ENCODE assay signal across 29 mouse cellular contexts in genomic region chr1:171209409-171209808, GRCm38 (mm10). TPM values are rescaled to one million over a fixed set of nuclear protein-coding genes. Genes with fewer than 3 reads are reported as not detected.
A peak's percentile ranks its signal among the peaks of the same experiment; 100 is the strongest.
DNase-seq lines count a peak whose midpoint lies in the region; ATAC-seq and TF ChIP-seq lines count a peak whose summit lies in the region.
"Had no signal": no experiment of that assay in that cellular context is flagged by ENCODE, and none has a peak within 500 bp of the region (broad histone marks: within the 10 kb centered on the region; RNA-seq: fewer than 3 reads in every experiment).

No protein-coding gene starts in this region.

- WGBS in heart, embryonic 13.5 days = 9% methylated on average over 4 of the region's 4 CpGs
- WGBS in kidney, postnatal 0 days = 6% methylated on average over 4 of the region's 4 CpGs
- 30% methylated on average over 4 of the region's 4 CpGs for WGBS in kidney, adult 2 months
- 15% methylated on average over 4 of the region's 4 CpGs for WGBS in forebrain, embryonic 15.5 days

- DNase-seq in heart, adult 18-20 months = no peak
- DNase-seq in kidney, postnatal 0 days (ENCODE audit: low spot score) = peak; percentile 87
- no peak for DNase-seq in kidney, adult 2 months
- no peak for DNase-seq in urinary bladder, postnatal 36 days (ENCODE audit: low spot score in 2 of 2)
- DNase-seq: adrenal gland, postnatal 25 days; cerebellum, adult 18-20 months; cerebellum, postnatal 10 days; gastrocnemius, adult 2 months; gastrocnemius, postnatal 36 days; kidney, postnatal 25 days; midbrain, embryonic 14.5 days; right cerebral cortex, postnatal 4 days; thymus, postnatal 4 days had no signal

- no peak overlapping the region for H3K9ac ChIP-seq in heart, embryonic 13.5 days
- no peak overlapping the region for H3K9ac ChIP-seq in kidney, postnatal 0 days (ENCODE audit: low read depth, low read length)
- no peak overlapping the region for H3K9ac ChIP-seq in forebrain, embryonic 15.5 days (replicated peaks)
- H3K9ac ChIP-seq: hindbrain, embryonic 14.5 days; limb, embryonic 13.5 days; lung, embryonic 15.5 days; neural tube, embryonic 12.5 days had no signal

- no peak overlapping the region for H3K4me3 ChIP-seq in heart, embryonic 13.5 days
- H3K4me3 ChIP-seq in kidney, postnatal 0 days (replicated peaks; ENCODE audit: low read depth, low read length) = no peak overlapping the region
- no peak overlapping the region for H3K4me3 ChIP-seq in kidney, adult 2 months (ENCODE audit: insufficient read depth, low read depth, low read length)
- H3K4me3 ChIP-seq in forebrain, embryonic 15.5 days = no peak overlapping the region
- H3K4me3 ChIP-seq: gastrocnemius, adult 2 months; layer of hippocampus, adult 2 months; limb, embryonic 13.5 days; lung, embryonic 15.5 days; neural tube, embryonic 12.5 days had no signal

- peaks cover 4% of the 10 kb centered on the region; the same call in 1 of the 2 replicates for H3K27me3 ChIP-seq in heart, embryonic 13.5 days (replicated peaks)
- H3K27me3 ChIP-seq in kidney, postnatal 0 days (ENCODE audit: insufficient read depth, low read length) = no peaks in the 10 kb centered on the region
- H3K27me3 ChIP-seq in kidney, adult 2 months (replicated peaks; ENCODE audit: control insufficient read depth, insufficient read depth, low read length) = no peaks in the 10 kb centered on the region
- H3K27me3 ChIP-seq in forebrain, embryonic 15.5 days = no peaks in the 10 kb centered on the region
- H3K27me3 ChIP-seq: neural tube, embryonic 12.5 days had no signal

- TF ChIP-seq CTCF in kidney, postnatal 0 days (IDR thresholded peaks at IDR 0.05; ENCODE audit: low read depth) = no peak
- no peak for TF ChIP-seq CTCF in kidney, adult 2 months (conservative IDR thresholded peaks at IDR 0.05; ENCODE audit: insufficient read depth, insufficient read length, low read depth, low read length)

- no peaks in the 10 kb centered on the region for H3K36me3 ChIP-seq in heart, embryonic 13.5 days
- no peaks in the 10 kb centered on the region for H3K36me3 ChIP-seq in kidney, postnatal 0 days (ENCODE audit: insufficient read depth, low read length)
- no peaks in the 10 kb centered on the region for H3K36me3 ChIP-seq in kidney, adult 2 months (ENCODE audit: control insufficient read depth, insufficient read depth, low read length)
- no peaks in the 10 kb centered on the region for H3K36me3 ChIP-seq in forebrain, embryonic 15.5 days
- H3K36me3 ChIP-seq: limb, embryonic 13.5 days; lung, embryonic 15.5 days; neural tube, embryonic 12.5 days had no signal

- H3K9me3 ChIP-seq in heart, embryonic 13.5 days = no peaks in the 10 kb centered on the region
- no peaks in the 10 kb centered on the region for H3K9me3 ChIP-seq in kidney, postnatal 0 days (replicated peaks; ENCODE audit: low read length)
- H3K9me3 ChIP-seq in forebrain, embryonic 15.5 days = no peaks in the 10 kb centered on the region
- H3K9me3 ChIP-seq: limb, embryonic 13.5 days; lung, embryonic 15.5 days; neural tube, embryonic 12.5 days had no signal

- no peak overlapping the region for H3K27ac ChIP-seq in heart, embryonic 13.5 days (replicated peaks)
- no peak overlapping the region for H3K27ac ChIP-seq in kidney, postnatal 0 days
- no peak overlapping the region for H3K27ac ChIP-seq in kidney, adult 2 months (ENCODE audit: insufficient read depth, low read depth, low read length)
- H3K27ac ChIP-seq in forebrain, embryonic 15.5 days (replicated peaks) = no peak overlapping the region
- H3K27ac ChIP-seq: gastrocnemius, adult 2 months; hindbrain, embryonic 14.5 days; layer of hippocampus, adult 2 months; limb, embryonic 13.5 days; lung, embryonic 15.5 days; neural tube, embryonic 12.5 days had no signal

- peak overlapping the region; percentile 7; the same call in 1 of the 2 replicates for H3K4me2 ChIP-seq in heart, embryonic 13.5 days
- no peak overlapping the region for H3K4me2 ChIP-seq in kidney, postnatal 0 days (ENCODE audit: low read length)
- H3K4me2 ChIP-seq in forebrain, embryonic 15.5 days (replicated peaks) = no peak overlapping the region
- H3K4me2 ChIP-seq: hindbrain, embryonic 14.5 days; limb, embryonic 13.5 days; liver, embryonic 11.5 days; lung, embryonic 15.5 days; neural tube, embryonic 12.5 days had no signal

- peaks cover 8% of the 10 kb centered on the region; the same call in 1 of the 2 replicates for H3K4me1 ChIP-seq in heart, embryonic 13.5 days
- no peaks in the 10 kb centered on the region for H3K4me1 ChIP-seq in kidney, postnatal 0 days (replicated peaks; ENCODE audit: insufficient read depth, low read length)
- no peaks in the 10 kb centered on the region for H3K4me1 ChIP-seq in kidney, adult 2 months (ENCODE audit: control insufficient read depth, insufficient read depth, low read length)
- H3K4me1 ChIP-seq in forebrain, embryonic 15.5 days = no peaks in the 10 kb centered on the region
- H3K4me1 ChIP-seq: limb, embryonic 13.5 days; lung, embryonic 15.5 days; neural tube, embryonic 12.5 days had no signal

- no peak for ATAC-seq in heart, embryonic 13.5 days (ENCODE audit: extremely low read depth, insufficient number of reproducible peaks, low FRiP score, low TSS enrichment)
- ATAC-seq in kidney, postnatal 0 days (replicated peaks; ENCODE audit: low FRiP score, low read depth) = no peak
- peak; percentile 74 for ATAC-seq in granulocyte monocyte progenitor cell, adult 5-6 weeks (replicated peaks; ENCODE audit: poor library complexity, severe bottlenecking)
- no peak for ATAC-seq in forebrain, embryonic 15.5 days (replicated peaks)
- ATAC-seq: forebrain, embryonic 16.5 days; intestine, postnatal 0 days had no signal

- TF ChIP-seq POLR2A in kidney, adult 2 months (IDR thresholded peaks at IDR 0.05; ENCODE audit: low read depth, low read length) = no peak

RNA-seq across cellular contexts. Expression of gene Nr1i3, which starts 4.4 kb away (rescaled TPM):
- 0.25 and 0.36 TPM in 2 replicates for polyA plus RNA-seq in heart, embryonic 13.5 days (2015; fragmentation: Nextera tagmentation; extraction: Ambion mirVana)
- total RNA-seq in heart, adult 18-20 months (2021) = not detected
- polyA plus RNA-seq in kidney, postnatal 0 days (2015; fragmentation: Nextera tagmentation; extraction: Ambion mirVana) = 1.1 and 1.7 TPM in 2 replicates
- 0.48 and 0.67 TPM in 2 replicates for polyA plus RNA-seq in kidney, adult 2 months (2012; rRNA removed)
- not detected in 2 replicates for total RNA-seq in granulocyte monocyte progenitor cell, adult 5-6 weeks (2014; fragmentation: Nextera tagmentation)
- total RNA-seq in granulocyte monocyte progenitor cell, adult 5-6 weeks (2017) = 0.10 and 0.17 TPM in 2 replicates
- 0.22 and 0.38 TPM in 2 replicates for polyA plus RNA-seq in forebrain, embryonic 15.5 days (2015; fragmentation: Nextera tagmentation; extraction: Ambion mirVana)
- total RNA-seq: adrenal gland, adult 18-20 months; adrenal gland, postnatal 25 days; gastrocnemius, adult 2 months; gastrocnemius, postnatal 36 days; heart, adult 8-10 months had no signal
- polyA plus RNA-seq: spleen, adult 2 months had no signal

RNA-seq across cellular contexts. Expression of gene Tomm40l, which starts 12.9 kb away (rescaled TPM):
- polyA plus RNA-seq in heart, embryonic 13.5 days (2015; fragmentation: Nextera tagmentation; extraction: Ambion mirVana) = 44.8 and 52.5 TPM in 2 replicates
- total RNA-seq in heart, adult 18-20 months (2021) = 10 to 100 TPM; 89.6 to 92.9 TPM
- 32.3 and 32.4 TPM in 2 replicates for polyA plus RNA-seq in kidney, postnatal 0 days (2015; fragmentation: Nextera tagmentation; extraction: Ambion mirVana)
- 46.4 and 51.8 TPM in 2 replicates for polyA plus RNA-seq in kidney, adult 2 months (2012; rRNA removed)
- 30.1 and 30.3 TPM in 2 replicates for total RNA-seq in granulocyte monocyte progenitor cell, adult 5-6 weeks (2014; fragmentation: Nextera tagmentation)
- 20.7 and 21.2 TPM in 2 replicates for total RNA-seq in granulocyte monocyte progenitor cell, adult 5-6 weeks (2017)
- 42.0 and 46.6 TPM in 2 replicates for polyA plus RNA-seq in forebrain, embryonic 15.5 days (2015; fragmentation: Nextera tagmentation; extraction: Ambion mirVana)

RNA-seq across cellular contexts. Expression of gene Pcp4l1, which starts 13.3 kb away (rescaled TPM):
- polyA plus RNA-seq in heart, embryonic 13.5 days (2015; fragmentation: Nextera tagmentation; extraction: Ambion mirVana) = 38.3 and 39.3 TPM in 2 replicates
- 100 to 1,000 TPM; 196 to 272 TPM for total RNA-seq in heart, adult 18-20 months (2021)
- 8.9 and 9.9 TPM in 2 replicates for polyA plus RNA-seq in kidney, postnatal 0 days (2015; fragmentation: Nextera tagmentation; extraction: Ambion mirVana)
- polyA plus RNA-seq in kidney, adult 2 months (2012; rRNA removed) = 11.2 and 12.8 TPM in 2 replicates
- 11.7 and 11.8 TPM in 2 replicates for total RNA-seq in granulocyte monocyte progenitor cell, adult 5-6 weeks (2014; fragmentation: Nextera tagmentation)
- total RNA-seq in granulocyte monocyte progenitor cell, adult 5-6 weeks (2017) = 13.7 TPM in 2 replicates
- polyA plus RNA-seq in forebrain, embryonic 15.5 days (2015; fragmentation: Nextera tagmentation; extraction: Ambion mirVana) = 7.1 and 9.8 TPM in 2 replicates

RNA-seq across cellular contexts. Expression of gene Apoa2, which starts 15.4 kb away (rescaled TPM):
- polyA plus RNA-seq in heart, embryonic 13.5 days (2015; fragmentation: Nextera tagmentation; extraction: Ambion mirVana) = 21.9 and 119 TPM in 2 replicates
- total RNA-seq in heart, adult 18-20 months (2021) = 1 to 10 TPM; 2.0 to 2.7 TPM
- 20.2 and 21.1 TPM in 2 replicates for polyA plus RNA-seq in kidney, postnatal 0 days (2015; fragmentation: Nextera tagmentation; extraction: Ambion mirVana)
- 19.8 and 20.8 TPM in 2 replicates for polyA plus RNA-seq in kidney, adult 2 months (2012; rRNA removed)
- total RNA-seq in granulocyte monocyte progenitor cell, adult 5-6 weeks (2014; fragmentation: Nextera tagmentation) = 4.5 and 6.9 TPM in 2 replicates
- total RNA-seq in granulocyte monocyte progenitor cell, adult 5-6 weeks (2017) = 3.7 and 8.0 TPM in 2 replicates
- polyA plus RNA-seq in forebrain, embryonic 15.5 days (2015; fragmentation: Nextera tagmentation; extraction: Ambion mirVana) = 1.8 and 4.2 TPM in 2 replicates
- total RNA-seq: hematopoietic stem cell, adult 5-6 weeks; monocyte, adult 5-6 weeks had no signal

RNA-seq across cellular contexts. Expression of gene Fcer1g, which starts 24.8 kb away (rescaled TPM):
- 29.5 and 33.1 TPM in 2 replicates for polyA plus RNA-seq in heart, embryonic 13.5 days (2015; fragmentation: Nextera tagmentation; extraction: Ambion mirVana)
- 10 to 100 TPM; 10.2 to 13.4 TPM for total RNA-seq in heart, adult 18-20 months (2021)
- 38.8 and 50.1 TPM in 2 replicates for polyA plus RNA-seq in kidney, postnatal 0 days (2015; fragmentation: Nextera tagmentation; extraction: Ambion mirVana)
- polyA plus RNA-seq in kidney, adult 2 months (2012; rRNA removed) = 35.8 and 46.8 TPM in 2 replicates
- 327 and 359 TPM in 2 replicates for total RNA-seq in granulocyte monocyte progenitor cell, adult 5-6 weeks (2014; fragmentation: Nextera tagmentation)
- 143 and 171 TPM in 2 replicates for total RNA-seq in granulocyte monocyte progenitor cell, adult 5-6 weeks (2017)
- polyA plus RNA-seq in forebrain, embryonic 15.5 days (2015; fragmentation: Nextera tagmentation; extraction: Ambion mirVana) = 19.6 and 22.0 TPM in 2 replicates
